Mouse (Mus musculus): Measurements from ENCODE around the gene Dnhd1.
"Not testable (repeated sequence)": the region's sequence is repeated elsewhere in the genome, so short reads cannot be mapped to it uniquely, and the experiment has no call there.

Dnhd1 gene

DNA sequence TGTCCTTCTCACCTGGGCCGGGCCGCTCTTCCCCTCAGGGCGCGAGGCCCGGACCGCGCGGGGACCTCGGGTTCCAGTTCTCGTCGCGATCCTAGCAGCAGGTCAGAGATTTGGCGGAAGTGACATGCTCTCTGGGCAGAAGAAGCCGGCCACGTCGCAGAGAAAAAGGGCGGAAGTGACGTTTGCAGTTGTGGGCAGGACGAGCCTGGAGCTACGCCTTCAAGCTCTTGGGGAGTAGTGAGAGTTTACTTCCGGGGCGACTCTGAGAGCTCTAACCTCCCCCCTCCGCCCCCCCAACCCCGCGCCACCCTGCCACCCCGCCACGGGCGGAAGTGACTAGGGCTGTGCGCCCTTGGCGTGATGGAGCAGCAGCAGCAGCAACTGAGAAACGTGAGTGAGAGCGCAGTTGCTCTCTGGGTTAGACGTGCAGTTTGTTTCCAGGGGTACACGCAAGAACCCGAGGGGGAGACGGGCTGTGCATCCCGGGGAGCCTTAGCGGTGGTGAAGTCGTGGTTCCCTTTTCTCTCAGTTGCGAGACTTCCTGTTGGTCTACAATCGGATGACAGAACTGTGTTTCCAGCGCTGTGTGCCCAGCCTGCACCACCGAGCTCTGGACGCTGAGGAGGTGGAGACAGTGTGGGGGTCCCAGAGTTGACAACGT lies 10.3 kb upstream of the Dnhd1 start, which contains the start of the genes Arfip2 and Gm45799:
Gene Arfip2, minus strand, starts transcription at position 184 of the 661 bp plus-strand sequence.
Gene Gm45799, plus strand, starts transcription at position 320 of the 661 bp plus-strand sequence.
- peak; percentile 95 to 97 for DNase-seq (ENCODE audit: low spot score in 2 of 2)

DNA sequence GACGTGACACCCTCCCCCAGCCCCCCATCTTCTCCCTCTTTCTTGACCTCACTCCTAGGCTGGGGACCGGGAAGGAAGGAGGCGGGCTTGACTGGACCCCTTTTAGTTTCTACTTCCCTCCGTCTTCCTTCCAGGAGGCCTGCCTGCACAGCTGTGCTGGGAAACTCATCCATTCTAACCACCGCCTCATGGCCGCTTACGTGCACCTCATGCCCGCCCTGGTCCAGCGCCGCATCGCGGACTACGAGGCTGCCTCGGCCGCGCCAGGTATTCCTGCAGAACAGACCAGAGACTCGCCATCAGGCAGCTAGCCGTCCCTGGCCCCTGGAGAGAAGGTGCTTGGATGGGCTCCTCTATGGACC lies 9.8 kb upstream of the Dnhd1 start:
- DNase-seq (ENCODE audit: low spot score in 2 of 2) = no peak

DNA sequence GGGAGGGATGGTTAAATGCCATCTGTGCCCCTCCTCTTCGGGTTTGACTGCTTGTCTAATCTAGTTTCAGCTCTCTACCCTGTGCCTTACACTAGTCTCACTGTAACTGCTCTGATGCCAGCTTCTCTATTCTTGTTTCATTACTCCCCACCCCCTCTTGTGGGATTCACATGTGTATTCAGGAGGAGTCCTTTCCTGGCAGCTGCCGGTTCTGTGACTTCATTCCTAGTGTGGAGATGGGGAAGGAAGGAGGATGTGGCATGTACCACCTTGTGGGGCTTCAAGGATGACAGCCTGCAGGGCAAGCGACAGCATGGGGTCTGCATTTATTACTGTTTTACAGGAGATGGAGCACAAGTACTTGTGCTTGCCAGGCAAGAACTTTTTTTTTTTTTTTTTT lies 8.7 kb upstream of the Dnhd1 start:
- DNase-seq (ENCODE audit: low spot score in 2 of 2) = no peak

DNA sequence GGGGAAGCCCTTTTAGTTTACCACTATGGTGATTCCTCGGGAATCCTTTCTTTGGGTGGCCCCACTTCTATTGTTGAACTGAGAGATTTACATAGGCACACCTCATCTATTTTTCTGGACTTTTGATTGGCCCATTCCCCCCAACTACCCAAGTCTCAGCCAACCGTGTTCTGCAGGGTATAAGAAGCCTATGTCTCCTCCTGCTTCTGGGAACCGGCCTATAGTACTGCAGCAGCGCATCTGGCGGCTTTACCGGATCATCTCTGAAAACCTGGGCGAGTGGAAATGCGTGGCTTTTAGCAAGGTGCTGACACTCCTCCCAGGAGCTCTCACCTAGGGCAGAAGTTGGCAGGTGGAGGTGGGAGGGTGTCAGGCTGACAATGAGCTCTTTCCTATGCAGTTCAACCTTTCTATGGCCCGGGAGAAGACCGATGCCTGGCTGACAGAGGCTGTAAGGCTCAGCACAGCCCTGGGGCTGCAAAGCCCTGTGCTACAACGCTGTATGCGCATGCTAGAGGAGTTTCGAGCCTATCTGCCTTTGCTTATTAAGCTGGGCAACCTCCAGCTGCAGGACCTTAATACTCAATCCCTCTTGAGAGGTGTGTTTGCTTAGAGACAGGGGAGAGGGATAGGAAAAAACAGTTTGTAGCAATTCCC lies 35.0 kb downstream of the Dnhd1 start:
- DNase-seq (ENCODE audit: low spot score in 2 of 2) = no peak

DNA sequence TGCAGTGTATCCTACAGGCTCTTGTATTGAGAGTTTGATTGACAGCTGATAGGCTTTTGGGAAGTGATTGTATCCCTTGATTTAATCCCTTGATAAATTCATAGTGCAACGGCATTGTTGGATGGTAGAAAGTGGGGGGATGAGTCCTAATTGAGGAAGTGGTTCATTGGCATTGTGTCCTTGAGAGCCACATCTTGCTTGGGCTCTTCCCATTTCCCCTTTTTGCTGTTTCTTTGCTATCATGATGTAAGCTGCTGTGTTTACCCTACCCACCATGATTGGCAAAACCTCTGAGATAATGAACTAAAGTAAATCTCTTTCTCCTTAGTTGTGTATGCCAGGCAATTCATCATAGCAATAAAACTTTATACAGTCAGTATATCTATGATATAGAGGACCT lies 40.2 kb downstream of the Dnhd1 start:
- DNase-seq (ENCODE audit: low spot score in 2 of 2) = no peak

DNA sequence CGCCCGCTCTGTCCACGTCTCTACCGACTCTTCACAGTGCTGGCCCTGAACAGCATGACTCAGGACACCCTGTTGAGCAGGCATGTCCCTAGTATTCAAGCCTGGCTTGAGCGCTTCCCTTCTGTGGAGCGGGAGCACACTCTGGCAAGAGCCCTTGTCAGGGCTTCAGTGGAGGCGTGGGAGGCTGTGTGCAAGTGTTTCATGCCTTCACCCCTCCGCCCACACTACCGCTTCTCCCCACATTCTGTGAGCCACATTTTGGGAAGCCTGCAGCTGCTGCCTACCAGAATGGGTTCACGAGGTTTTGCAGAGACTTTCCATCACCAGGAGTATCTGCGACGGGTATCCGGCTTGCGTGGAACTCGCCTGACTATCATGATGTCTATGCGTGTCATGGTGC lies 52.6 kb downstream of the Dnhd1 start:
- DNase-seq (ENCODE audit: low spot score in 2 of 2) = no peak

DNA sequence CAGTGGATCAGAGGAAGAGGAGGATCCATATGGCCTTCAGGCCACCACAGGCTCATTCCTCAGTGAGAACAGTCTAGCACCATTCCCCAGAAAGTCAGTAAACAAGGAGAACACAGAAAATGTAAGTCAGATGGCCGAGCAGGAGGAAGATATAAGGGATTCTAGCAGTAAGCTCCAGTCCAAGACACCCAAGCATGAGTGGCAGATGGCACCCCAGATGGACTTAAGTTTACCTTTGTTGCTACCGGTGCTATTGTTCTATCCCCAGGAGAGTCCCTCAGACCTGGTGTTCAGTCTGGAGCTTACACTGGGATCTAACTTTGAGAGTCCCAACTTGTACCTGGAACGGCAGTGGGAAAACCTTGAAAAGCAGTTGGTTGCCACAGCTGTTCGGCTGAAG lies 53.2 kb downstream of the Dnhd1 start:
- DNase-seq (ENCODE audit: low spot score in 2 of 2) = no peak

DNA sequence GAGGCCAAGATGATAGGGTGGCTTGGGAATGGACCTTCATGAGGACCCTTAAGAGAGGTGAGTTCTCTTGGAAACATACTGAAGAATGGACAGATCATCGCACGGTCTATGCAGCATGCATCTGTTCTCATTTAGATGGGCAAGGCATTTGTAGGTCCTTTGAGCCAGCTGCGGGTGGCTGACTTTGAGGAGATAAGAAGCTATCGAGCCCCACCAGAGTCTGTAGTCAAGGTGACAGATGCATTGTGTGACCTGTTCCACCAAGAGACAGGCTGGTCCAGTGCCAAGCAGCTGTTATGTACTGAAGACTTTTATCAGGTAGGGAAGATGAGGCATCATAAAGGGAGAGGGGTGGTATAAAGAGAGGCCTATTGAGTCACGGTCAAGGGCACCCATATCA lies 58.1 kb downstream of the Dnhd1 start:
- DNase-seq (ENCODE audit: low spot score in 2 of 2) = no peak

DNA sequence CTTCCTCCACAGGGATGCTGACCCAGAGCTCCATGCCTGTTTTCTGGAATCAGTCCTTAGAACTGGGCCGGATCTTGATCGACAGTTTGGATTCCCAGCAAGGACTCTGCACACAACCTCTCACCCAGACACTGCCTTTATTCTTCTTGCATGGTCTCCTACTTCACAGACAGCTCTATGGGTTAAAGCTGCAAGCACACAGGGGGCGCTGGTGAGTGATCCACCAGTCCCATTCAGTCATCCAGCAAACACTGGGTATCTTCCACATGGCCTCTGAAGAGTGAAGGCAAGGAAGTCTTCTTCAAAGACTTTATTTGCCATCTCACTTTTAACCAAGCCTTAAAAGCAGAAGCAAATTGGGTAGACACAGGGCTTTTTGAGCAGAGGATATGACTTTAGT lies 64.7 kb downstream of the Dnhd1 start:
- no peak for DNase-seq (ENCODE audit: low spot score in 2 of 2)

DNA sequence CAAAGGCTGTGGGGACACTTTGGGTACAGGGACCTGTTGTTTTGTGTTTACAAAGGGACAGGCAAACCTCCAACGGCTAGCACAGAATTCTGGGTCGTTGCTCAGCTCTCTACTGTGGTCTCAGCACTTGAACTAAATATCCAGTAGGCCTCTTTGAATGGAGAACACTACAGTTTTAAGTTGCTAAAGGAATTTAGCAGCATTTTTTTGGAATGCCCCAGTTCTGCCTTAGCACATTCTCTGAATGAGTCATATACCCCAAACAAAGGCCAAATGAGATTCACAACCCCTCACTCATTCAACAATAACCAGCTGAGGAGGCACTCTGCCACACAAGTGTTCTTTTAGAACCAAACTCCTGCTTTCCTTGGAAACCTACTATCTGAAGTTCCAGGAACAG lies 71.3 kb downstream of the Dnhd1 start:
- no peak for DNase-seq (ENCODE audit: low spot score in 2 of 2)

DNA sequence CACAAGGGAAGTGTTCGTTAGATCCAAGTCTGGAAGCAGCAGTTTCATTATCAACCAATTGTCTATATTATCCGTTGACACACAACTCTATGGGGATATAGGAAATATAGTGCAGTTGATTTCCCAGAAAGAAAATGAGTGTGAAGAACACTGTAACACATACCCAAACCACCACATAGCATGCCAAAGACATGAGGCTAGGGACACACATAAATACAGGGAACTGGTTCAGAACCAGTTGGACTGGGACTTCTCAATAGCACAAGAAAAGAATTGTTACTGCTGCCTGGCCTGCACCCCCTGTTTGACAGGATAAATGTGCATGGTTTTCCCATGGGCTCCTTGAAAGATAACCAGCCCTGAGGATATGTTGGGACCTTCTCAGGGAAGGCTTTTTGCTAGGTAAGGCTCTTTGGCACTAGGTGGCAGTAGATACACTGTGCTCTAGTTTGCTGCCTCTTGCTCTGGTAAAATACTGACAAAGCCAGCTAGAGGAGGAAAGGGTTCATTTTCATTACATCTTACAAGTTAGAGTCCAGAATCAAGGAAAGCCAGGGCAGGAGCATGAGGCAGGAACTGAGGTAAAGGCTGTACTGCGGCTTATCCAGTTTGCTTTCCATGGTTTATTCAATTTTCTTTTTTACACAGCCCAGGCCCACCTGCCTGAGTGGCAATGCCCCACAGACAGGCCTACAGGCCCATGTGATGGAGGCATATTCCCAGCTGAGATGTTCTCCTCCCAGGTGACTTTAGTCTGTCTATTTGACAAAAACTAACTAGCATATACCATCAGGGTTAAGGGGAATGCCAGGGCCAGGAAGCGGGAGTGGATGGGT lies 75.7 kb downstream of the Dnhd1 start:
- peak in 1 of 2 experiments; percentile 49 for DNase-seq (ENCODE audit: low spot score in 2 of 2)

DNA sequence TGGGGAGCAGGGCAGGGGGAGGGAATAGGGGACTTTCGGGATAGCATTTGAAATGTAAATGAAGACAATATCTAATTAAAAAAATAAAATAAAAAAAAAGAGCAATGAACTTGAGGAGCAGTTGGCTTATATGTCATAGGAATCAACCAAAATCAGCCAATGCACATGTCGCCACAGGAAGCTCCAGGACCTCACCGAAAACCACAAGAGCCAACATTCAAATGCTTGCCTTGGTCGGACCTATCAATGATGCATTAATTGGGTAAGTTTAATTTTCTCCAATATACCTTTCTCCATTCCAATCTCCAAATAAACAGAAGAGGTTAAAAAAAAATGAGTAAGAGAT lies 76.3 kb downstream of the Dnhd1 start:
- DNase-seq (ENCODE audit: low spot score in 2 of 2) = no peak

DNA sequence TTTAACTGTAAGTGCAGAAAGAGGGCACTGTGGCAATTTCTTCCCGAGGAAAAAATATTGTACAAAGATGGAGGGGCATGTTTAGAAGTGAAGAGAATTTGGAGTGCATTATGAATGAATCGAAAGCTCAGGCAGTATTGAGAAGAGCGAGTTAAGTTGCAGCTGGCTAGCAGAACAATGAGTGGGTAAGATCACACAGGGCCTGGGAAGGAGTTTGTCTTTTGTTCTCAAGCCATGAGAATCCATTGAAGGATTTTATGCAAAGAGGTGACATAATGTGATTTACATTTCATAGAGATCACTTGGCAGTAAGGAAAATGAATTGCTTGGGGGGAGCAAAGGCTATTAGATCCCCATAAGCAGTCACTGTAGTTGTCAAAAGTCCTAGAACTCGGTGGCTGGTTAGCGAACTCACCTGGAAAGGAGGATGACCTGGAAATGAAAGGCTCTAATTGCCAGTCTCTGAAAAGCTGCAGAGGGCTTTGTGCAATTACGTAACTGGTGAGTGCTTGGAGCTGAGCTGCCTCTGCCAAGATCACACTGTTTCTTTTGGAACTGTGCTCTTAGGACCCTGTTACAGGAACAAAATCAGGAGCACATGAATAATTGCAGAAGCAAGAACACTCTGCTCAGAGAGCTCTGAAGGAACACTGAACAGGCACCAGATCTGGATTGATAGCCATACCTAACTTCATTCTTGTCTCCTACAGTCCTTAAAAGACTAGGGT lies 78.2 kb downstream of the Dnhd1 start:
- no peak for DNase-seq (ENCODE audit: low spot score in 2 of 2)

DNA sequence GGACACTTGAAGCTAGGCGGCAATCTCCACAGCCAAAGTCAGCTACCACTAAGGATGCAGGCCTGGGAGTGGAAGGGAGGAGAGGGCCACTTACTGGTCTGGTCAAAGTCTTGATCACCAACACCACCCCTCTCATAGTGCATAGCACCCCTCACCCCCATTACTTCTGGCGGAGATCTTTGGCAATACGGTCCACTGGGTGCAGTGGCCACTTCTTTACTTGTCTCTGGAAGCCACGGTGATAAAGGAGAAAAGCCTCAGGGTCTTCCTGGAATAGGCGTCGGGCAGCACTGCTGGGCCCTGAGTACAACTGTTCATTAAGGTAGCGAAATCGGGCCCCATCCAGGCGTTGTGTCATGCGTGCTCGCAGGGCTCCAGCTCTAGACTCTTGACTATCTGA lies 83.2 kb downstream of the Dnhd1 start:
- DNase-seq (ENCODE audit: low spot score in 2 of 2) = peak in 1 of 2 experiments; percentile 58

DNA sequence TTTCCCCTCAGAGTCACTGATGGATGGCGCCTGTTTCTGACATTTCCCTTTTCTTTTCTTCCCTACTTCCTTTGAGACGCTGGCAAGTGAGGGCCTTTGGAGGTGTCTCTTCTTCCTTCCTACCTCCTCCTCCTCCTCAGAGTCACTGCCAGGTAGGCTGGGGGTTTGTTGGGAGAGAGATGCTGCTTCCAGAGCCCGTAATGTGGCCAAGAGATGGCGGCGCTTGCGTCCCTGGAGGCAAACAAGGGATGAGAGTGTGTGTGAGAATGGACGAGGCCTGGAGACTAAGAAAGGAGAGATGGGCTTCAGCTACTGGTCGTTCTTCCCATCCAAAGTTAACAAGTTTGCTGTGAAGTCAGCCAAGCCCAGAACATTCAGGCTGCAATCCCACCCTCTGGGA lies 84.2 kb downstream of the Dnhd1 start:
- peak in 1 of 2 experiments; percentile 56 for DNase-seq (ENCODE audit: low spot score in 2 of 2)

DNA sequence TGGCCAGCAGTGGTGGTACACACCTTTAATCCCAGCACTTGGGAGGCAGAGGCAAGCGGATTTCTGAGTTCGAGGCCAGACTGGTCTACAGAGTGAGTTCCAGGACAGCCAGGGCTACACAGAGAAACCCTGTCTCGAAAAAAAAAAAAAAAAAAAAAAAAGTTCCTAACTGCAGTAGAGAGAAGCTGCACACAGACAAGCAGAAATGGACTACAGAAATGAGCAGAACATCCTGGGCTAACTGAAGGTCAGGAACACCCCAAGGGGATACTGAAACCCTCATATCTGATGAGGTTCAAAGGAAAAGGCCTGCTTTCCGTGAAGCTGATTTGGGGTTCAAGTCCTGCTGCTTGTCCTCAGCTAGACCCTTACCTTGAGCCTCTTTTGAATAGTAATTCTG lies 84.8 kb downstream of the Dnhd1 start:
- not testable (repeated sequence) for DNase-seq (ENCODE audit: low spot score in 2 of 2)

DNA sequence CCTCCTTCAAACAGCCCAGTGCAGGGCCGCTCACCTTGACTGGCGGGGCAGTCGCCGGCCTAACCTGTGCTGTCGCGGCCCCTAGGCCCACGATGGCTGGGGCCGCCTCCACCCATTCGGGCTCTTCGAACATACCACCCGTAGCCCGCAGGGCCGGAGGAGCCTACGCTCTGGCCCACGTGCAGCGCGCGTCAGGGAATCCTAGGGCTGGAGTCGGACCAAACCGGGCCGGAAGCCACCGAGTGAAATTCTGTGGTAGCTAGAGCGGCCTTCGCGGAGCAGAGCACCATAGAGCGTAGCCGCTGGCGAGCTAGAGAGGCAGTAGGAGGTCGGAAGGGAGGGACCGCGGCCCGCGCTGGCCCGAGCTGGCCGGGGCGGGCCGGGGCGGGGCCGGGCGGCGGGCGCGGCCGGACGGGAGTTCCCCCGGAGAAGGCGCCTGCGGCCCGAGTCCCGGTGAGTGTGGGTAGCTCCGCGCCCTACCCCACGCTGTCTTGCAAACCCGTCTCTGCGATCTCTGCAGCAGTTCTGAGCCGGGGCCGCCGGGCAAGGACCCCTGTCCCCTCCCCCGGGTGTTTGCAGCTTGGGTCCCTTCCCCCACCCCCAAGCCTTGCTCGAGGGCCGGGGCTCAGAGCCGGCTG lies 85.8 kb downstream of the Dnhd1 start, which contains the start of gene Ilk:
Gene Ilk, plus strand, starts transcription at position 329 of the 638 bp plus-strand sequence.
- peak; percentile 91 to 92 for DNase-seq (ENCODE audit: low spot score in 2 of 2)

DNA sequence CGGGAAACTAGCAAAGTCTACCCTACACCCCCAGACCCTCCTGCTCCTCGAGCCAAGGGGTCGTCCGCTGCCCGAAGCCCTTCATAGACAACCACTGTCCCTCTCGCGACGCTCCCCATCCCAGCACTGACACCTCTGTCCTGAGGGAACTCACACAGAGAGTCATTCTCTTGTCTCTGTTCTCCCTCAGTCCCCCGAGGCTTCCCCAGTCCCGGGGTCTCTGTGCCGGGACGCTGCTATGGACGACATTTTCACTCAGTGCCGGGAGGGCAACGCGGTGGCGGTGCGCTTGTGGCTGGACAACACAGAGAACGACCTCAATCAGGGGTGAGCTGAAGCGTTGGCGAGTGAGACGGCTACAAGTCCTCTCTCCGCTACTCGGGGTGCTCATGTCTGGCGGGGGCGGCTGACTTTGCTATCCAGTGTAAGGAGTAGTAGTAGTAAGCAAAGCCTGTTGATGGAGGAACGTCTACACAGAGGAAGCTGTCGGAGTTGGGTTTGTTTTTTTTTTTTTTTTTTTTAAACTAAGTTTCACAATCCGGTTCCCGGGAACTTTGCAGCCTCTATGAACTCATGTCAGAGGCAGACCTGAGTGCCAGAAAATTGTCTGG lies 86.4 kb downstream of the Dnhd1 start, which contains the start of gene Rrp8:
Gene Rrp8, minus strand, starts transcription at position 475 of the 611 bp plus-strand sequence.
- peak in 1 of 2 experiments; percentile 64 for DNase-seq (ENCODE audit: low spot score in 2 of 2)

DNA sequence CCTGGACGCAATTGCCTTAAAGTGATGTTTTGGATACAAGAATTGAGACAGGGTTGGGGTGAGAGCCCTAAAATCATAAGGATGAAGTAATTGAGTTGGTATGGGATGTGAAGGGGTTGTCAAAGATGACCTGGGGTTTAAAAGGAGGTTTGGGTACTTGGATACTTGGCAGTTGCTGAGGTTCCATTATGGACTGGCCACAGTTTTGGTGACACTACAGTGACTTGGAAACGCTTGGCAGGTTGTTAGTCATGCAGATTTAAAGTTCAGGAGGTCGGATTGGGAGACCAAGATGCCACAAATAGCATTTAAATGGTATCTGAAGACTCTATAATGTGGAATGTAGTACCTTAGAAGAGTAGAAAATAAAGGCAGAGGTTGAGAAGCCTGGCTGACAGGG lies 87.0 kb downstream of the Dnhd1 start:
- no peak for DNase-seq (ENCODE audit: low spot score in 2 of 2)

DNA sequence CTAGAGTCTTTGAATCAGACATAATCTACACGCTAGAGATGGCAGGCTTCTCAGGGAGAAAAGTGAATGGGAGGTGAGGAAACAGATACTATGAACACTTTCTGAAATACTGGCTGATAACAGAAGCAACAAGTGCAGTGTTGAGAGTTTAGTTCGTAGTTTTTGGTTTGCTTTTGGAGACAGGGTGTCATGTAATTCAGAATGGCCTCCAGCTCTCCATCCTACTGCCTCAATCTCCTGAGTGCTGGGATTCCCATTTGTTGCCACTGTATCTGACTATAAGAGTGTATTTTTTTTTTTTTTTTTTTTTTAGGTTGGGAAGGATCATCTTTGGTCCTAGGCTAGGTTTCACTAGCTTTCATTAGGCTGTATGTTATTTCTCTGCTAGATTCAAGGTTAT lies 87.7 kb downstream of the Dnhd1 start:
- no peak for DNase-seq (ENCODE audit: low spot score in 2 of 2)

DNA sequence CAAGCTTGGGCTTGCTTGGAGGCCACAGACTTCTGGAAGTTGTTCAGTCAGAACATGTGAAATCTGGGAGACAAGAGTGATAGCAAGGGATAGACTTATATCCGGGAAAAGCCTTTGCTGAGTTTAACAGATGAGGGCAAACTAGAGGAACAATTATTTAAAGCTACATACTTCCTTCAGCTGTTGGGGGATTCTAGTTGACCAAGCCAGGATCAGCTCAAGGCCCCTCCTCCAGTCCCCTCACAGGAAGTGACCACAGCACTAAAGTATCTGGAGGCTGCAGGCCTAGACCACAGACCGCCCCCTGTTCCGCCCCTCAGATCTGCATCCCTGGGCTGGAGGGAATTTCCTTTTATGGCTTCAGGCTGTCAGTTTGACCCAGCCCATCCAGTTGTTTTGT lies 88.3 kb downstream of the Dnhd1 start:
- peak; percentile 75 to 81 for DNase-seq (ENCODE audit: low spot score in 2 of 2)
